Mouse (Mus musculus): ENCODE results near the gene Gm5089. TPM values are rescaled to one million over a fixed set of nuclear protein-coding genes. Genes with fewer than 3 reads are reported as not detected.

Gene Gm5089
- polyA plus RNA-seq, 1 experiment from 2014 or later: not detected

- no peaks in the 10 kb centered on the region for H3K4me1 ChIP-seq (ENCODE audit: control insufficient read depth, low read depth, low read length)
- H3K27me3 ChIP-seq (ENCODE audit: control insufficient read depth, insufficient read depth, low read depth, low read length): no peaks in the 10 kb centered on the region
- H3K4me2 ChIP-seq (ENCODE audit: low read depth, low read length): no peak overlapping the region
- WGBS (ENCODE audit: insufficient replicate concordance): 29% methylated on average over 4 of the region's 4 CpGs
- no peaks in the 10 kb centered on the region for H3K9me3 ChIP-seq (replicated peaks; ENCODE audit: control insufficient read depth, low read length)
- no peak overlapping the region for H3K27ac ChIP-seq (ENCODE audit: low read length)
- ATAC-seq (ENCODE audit: low read depth): no peak
- H3K9ac ChIP-seq (ENCODE audit: low read depth, low read length): no peak overlapping the region
- H3K4me3 ChIP-seq (ENCODE audit: low read depth, low read length): no peak overlapping the region
- H3K36me3 ChIP-seq (ENCODE audit: control insufficient read depth, insufficient read depth): no peaks in the 10 kb centered on the region
Observed at GRCm38 (mm10) chr14:122416166-122416771, 34.6 kb downstream of the Gm5089 start.

DNA sequence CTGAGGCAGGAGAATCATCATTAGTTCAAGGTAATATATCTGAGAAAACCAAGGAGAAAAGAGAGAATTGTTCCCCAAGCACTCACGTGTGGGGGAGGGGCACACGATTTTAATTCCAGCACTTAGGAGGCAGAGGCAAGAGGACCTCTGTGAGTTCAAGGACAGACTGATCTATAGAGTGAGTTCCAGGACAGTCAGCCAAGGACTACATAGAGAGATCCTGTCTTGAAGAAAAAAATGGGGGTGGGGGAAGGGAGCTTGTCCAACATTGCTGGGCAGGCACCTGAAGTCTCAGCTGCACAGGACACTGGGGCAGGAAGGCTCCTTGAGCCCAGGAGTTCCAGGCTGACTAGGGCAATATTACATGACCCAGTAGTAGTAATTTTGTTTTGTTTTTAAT is 36.1 kb downstream of the Gm5089 start:
- H3K36me3 ChIP-seq (ENCODE audit: control insufficient read depth, insufficient read depth): no peaks in the 10 kb centered on the region
- H3K4me3 ChIP-seq (ENCODE audit: low read depth, low read length): no peak overlapping the region
- H3K4me2 ChIP-seq (ENCODE audit: low read depth, low read length): no peak overlapping the region
- no peak overlapping the region for H3K9ac ChIP-seq (ENCODE audit: low read depth, low read length)
- H3K9me3 ChIP-seq (replicated peaks; ENCODE audit: control insufficient read depth, low read length): no peaks in the 10 kb centered on the region
- ATAC-seq (ENCODE audit: low read depth): no peak
- 59% methylated on average over 2 of the region's 2 CpGs for WGBS (ENCODE audit: insufficient replicate concordance)
- H3K4me1 ChIP-seq (ENCODE audit: control insufficient read depth, low read depth, low read length): no peaks in the 10 kb centered on the region
- no peak overlapping the region for H3K27ac ChIP-seq (ENCODE audit: low read length)
- H3K27me3 ChIP-seq (ENCODE audit: control insufficient read depth, insufficient read depth, low read depth, low read length): peaks cover 2% of the 10 kb centered on the region

DNA sequence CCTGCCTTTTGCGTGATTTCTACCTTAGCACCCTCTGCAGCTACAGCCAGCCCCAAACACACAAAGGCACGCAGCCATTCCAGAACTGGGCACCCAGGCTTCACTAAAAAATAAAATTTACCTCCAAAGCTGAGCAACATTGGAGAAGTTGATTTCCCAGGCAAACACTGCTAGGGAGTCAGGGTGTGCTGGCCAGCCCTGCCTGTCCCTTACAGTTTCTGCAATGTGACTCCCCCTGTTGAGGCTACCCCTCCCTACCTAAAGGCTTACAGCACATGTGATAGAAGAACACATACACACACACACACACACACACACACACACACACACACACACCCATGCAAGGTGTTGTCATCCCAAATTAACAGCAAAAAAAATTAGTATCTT is 37.4 kb downstream of the Gm5089 start:
- no peaks in the 10 kb centered on the region for H3K36me3 ChIP-seq (ENCODE audit: control insufficient read depth, insufficient read depth)
- H3K9ac ChIP-seq (ENCODE audit: low read depth, low read length): no peak overlapping the region
- no peak for ATAC-seq (ENCODE audit: low read depth)
- H3K27ac ChIP-seq (ENCODE audit: low read length): no peak overlapping the region
- 53% methylated on average over 2 of the region's 2 CpGs for WGBS (ENCODE audit: insufficient replicate concordance)
- H3K4me1 ChIP-seq (ENCODE audit: control insufficient read depth, low read depth, low read length): no peaks in the 10 kb centered on the region
- H3K4me2 ChIP-seq (ENCODE audit: low read depth, low read length): no peak overlapping the region
- no peaks in the 10 kb centered on the region for H3K9me3 ChIP-seq (replicated peaks; ENCODE audit: control insufficient read depth, low read length)
- no peak overlapping the region for H3K4me3 ChIP-seq (ENCODE audit: low read depth, low read length)
- H3K27me3 ChIP-seq (ENCODE audit: control insufficient read depth, insufficient read depth, low read depth, low read length): peaks cover 4% of the 10 kb centered on the region

DNA sequence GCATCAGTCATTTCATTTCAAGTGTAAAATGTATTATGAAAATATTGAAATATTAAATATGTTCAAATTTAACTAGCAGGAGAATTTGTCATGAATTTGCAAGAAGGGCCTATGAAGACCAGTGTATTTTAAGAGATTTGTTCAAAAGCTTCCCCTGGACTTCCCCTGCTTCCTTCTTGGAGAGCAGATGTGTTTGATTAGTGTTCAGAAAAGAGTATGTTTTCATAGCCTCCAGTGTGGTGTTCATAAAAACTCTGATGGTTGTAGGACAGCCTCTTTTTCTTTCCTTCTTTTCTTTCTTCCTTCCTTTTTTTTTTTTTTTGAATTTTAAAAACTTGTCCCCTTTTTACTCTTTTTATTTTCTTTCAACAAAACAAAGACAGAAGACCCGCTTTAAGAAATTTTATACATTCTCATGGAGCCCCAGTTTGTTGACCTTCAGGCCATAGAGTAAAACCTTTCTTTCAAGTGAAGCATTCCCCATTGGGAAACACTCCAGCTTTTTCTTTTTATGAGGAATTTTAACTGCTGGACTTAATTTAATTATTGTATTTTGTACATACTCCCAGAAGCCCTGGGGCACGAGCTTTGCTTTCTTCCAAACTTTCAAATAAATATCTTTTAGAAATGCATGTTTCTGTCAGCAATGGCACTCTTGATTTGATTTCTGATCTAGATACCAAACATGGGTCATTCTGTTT is 37.9 kb downstream of the Gm5089 start:
- Histone ChIP-seq H3K9me3 (replicated peaks; ENCODE audit: control insufficient read depth, low read length) (no peaks in the 10 kb centered on the region), H3K4me2 (ENCODE audit: low read depth, low read length) (no peak overlapping the region), H3K36me3 (ENCODE audit: control insufficient read depth, insufficient read depth) (no peaks in the 10 kb centered on the region), H3K4me3 (ENCODE audit: low read depth, low read length) (no peak overlapping the region), H3K4me1 (ENCODE audit: control insufficient read depth, low read depth, low read length) (no peaks in the 10 kb centered on the region), H3K27me3 (ENCODE audit: control insufficient read depth, insufficient read depth, low read depth, low read length) (peaks cover 9% of the 10 kb centered on the region), H3K27ac (ENCODE audit: low read length) (no peak overlapping the region), H3K9ac (ENCODE audit: low read depth, low read length) (no peak overlapping the region)
- 51% methylated on average over 2 of the region's 2 CpGs for WGBS (ENCODE audit: insufficient replicate concordance)
- ATAC-seq (ENCODE audit: low read depth): no peak

DNA sequence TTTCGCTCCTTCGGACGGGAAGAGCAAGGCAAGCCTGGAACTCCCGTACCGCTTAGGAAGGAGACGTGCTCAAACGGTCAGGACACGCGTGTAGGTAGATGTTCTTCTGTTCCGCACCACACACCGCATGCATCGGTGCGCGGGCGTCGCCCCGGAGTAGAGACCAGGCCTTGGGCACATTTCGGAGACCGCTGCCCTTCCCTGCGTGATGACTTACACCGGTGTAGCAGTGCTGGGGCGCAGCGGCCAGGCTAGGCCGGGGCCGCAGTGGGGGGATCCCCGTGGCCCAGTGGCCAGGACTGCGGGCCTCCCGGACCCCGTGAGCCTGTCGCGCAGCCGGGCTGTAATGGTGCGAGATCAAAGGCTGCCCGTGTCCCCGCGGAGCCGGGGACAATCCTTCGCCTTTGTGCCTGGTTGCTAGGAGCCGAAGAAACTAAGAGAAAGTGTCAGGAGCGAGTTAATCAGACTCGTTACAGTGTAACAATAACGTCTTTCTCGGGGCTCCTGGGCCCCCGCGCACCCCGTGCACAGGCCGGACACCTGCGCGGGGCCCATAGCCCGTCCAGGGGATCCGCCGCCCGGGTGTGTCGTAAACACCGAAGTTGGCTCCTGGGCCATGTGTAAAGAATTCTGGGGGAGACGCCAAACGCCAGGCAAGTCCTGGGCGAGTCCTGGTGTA is 44.2 kb downstream of the Gm5089 start:
- no peak for ATAC-seq (ENCODE audit: low read depth)
- Histone ChIP-seq H3K27ac (ENCODE audit: low read length) (no peak overlapping the region), H3K36me3 (ENCODE audit: control insufficient read depth, insufficient read depth) (no peaks in the 10 kb centered on the region), H3K27me3 (ENCODE audit: control insufficient read depth, insufficient read depth, low read depth, low read length) (peaks cover 37% of the 10 kb centered on the region), H3K4me1 (ENCODE audit: control insufficient read depth, low read depth, low read length) (no peaks in the 10 kb centered on the region), H3K4me2 (ENCODE audit: low read depth, low read length) (peak overlapping the region; percentile 50), H3K4me3 (ENCODE audit: low read depth, low read length) (peak overlapping the region; percentile 32), H3K9me3 (replicated peaks; ENCODE audit: control insufficient read depth, low read length) (no peaks in the 10 kb centered on the region), H3K9ac (ENCODE audit: low read depth, low read length) (no peak overlapping the region)
- WGBS (ENCODE audit: insufficient replicate concordance): 3% methylated on average over 58 of the region's 58 CpGs

DNA sequence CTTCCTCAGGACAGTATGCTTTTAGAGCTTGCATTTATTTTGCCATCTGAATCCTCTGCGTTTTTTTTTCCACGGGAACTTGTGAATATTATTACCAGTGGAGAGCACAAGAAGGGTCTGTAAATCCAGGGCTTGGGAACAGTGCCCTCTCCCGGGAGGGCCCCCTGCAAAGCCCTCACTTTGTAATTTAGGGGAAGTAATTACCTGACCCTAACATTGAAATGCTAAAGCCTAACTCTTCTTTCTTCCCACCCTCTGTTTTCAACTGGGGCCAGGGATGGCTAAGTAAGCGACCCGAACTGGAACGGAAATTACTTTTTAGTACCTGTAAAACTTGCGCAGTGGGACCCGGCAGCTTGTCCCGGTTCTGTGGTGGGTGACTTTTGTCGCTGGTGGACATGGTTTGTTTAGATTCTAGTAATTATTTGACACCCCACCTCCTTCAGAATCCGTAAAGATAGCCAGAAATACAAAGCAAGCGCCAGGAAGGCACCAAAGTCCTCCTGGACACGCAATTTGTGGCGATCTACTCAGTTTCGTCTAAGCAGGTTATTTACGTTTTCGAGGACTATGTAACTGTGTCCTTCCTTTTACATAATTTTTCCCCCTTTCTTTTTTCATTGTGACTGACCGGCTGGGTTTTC is 44.9 kb downstream of the Gm5089 start:
- 1% methylated on average over 18 of the region's 18 CpGs for WGBS (ENCODE audit: insufficient replicate concordance)
- Histone ChIP-seq H3K27ac (ENCODE audit: low read length) (no peak overlapping the region), H3K9ac (ENCODE audit: low read depth, low read length) (no peak overlapping the region), H3K27me3 (ENCODE audit: control insufficient read depth, insufficient read depth, low read depth, low read length) (peaks cover 37% of the 10 kb centered on the region), H3K4me2 (ENCODE audit: low read depth, low read length) (peak overlapping the region; percentile 50), H3K36me3 (ENCODE audit: control insufficient read depth, insufficient read depth) (no peaks in the 10 kb centered on the region), H3K9me3 (replicated peaks; ENCODE audit: control insufficient read depth, low read length) (no peaks in the 10 kb centered on the region), H3K4me3 (ENCODE audit: low read depth, low read length) (peak overlapping the region; percentile 32), H3K4me1 (ENCODE audit: control insufficient read depth, low read depth, low read length) (no peaks in the 10 kb centered on the region)
- ATAC-seq (ENCODE audit: low read depth): no peak

DNA sequence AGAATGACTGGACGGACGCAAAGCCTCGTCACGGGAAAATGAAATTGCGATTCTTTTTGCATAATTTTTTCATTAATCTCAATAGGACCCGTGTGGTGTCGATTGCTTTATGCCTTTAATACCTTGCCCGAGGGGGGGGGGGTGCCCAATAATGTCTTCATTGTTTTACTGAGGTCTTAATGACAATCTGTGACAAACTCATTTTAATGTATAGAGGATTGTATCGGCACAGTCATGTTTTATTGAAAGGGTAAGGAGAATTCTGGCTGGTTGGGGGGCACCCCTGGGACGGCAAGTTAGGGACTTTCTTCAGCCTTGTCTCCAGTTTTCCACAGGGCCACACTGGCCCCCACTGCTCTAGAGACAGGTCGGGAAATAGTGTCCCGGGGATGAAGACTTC is 45.7 kb downstream of the Gm5089 start:
- Histone ChIP-seq H3K4me2 (ENCODE audit: low read depth, low read length) (no peak overlapping the region), H3K9me3 (replicated peaks; ENCODE audit: control insufficient read depth, low read length) (no peaks in the 10 kb centered on the region), H3K4me3 (ENCODE audit: low read depth, low read length) (no peak overlapping the region), H3K4me1 (ENCODE audit: control insufficient read depth, low read depth, low read length) (no peaks in the 10 kb centered on the region), H3K27me3 (ENCODE audit: control insufficient read depth, insufficient read depth, low read depth, low read length) (peaks cover 37% of the 10 kb centered on the region), H3K27ac (ENCODE audit: low read length) (no peak overlapping the region), H3K36me3 (ENCODE audit: control insufficient read depth, insufficient read depth) (no peaks in the 10 kb centered on the region), H3K9ac (ENCODE audit: low read depth, low read length) (no peak overlapping the region)
- no peak for ATAC-seq (ENCODE audit: low read depth)
- WGBS (ENCODE audit: insufficient replicate concordance): 54% methylated on average over 12 of the region's 12 CpGs

DNA sequence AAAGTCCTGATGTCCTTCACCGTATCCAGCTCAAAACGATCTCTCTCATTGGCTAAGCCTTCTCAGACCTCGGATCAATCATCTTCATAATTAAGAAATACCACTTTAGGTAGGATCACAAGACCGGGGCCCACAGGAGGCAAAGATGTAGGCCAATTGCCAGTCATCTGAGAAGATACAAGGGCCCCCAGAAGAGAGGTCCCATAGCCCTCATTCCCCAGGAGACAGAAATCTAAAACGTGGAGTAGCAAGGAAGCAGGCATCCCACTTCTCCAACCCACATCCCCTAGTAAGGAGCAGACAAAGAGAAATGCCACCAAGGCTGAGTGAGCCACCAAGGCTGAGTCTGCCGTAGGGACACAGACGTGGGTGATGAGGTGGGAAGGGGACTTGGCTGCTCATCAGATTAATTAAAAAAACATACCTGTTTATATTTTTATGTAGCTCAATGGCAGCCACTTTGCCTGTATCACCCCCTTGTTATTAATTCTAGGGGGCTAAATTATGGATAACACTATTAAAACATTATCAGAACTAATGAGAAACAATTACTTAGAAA is 46.2 kb downstream of the Gm5089 start:
- ATAC-seq (ENCODE audit: low read depth): no peak
- no peak overlapping the region for H3K4me2 ChIP-seq (ENCODE audit: low read depth, low read length)

More for the DNA sequence above, 46.2 kb downstream of the Gm5089 start:
- Histone ChIP-seq H3K4me1 (ENCODE audit: control insufficient read depth, low read depth, low read length) (no peaks in the 10 kb centered on the region), H3K9me3 (replicated peaks; ENCODE audit: control insufficient read depth, low read length) (no peaks in the 10 kb centered on the region), H3K4me3 (ENCODE audit: low read depth, low read length) (no peak overlapping the region), H3K9ac (ENCODE audit: low read depth, low read length) (no peak overlapping the region), H3K27ac (ENCODE audit: low read length) (no peak overlapping the region), H3K36me3 (ENCODE audit: control insufficient read depth, insufficient read depth) (no peaks in the 10 kb centered on the region), H3K27me3 (ENCODE audit: control insufficient read depth, insufficient read depth, low read depth, low read length) (peaks cover 34% of the 10 kb centered on the region)
- WGBS (ENCODE audit: insufficient replicate concordance): 61% methylated on average over 7 of the region's 7 CpGs
